Mouse (Mus musculus) midbrain, embryonic 13.5 days (tissue): ENCODE measurements around the gene Pdia2. TPM values are rescaled to one million over a fixed set of nuclear protein-coding genes. Genes with fewer than 3 reads are reported as not detected.

Experiments used
- ATAC-seq: fragments of 200-750 bp; cut with Nextera tagmentation; 2 replicates; pipeline ENCODE4 v1.8.0; 2017; ENCODE audit warnings: mild to moderate bottlenecking, moderate TSS enrichment, moderate library complexity
- H3K27ac ChIP-seq: fragments of 300-500 bp; sonication (generic); 2 replicates; pipeline ENCODE4 v1.5.1; 2015; ENCODE audit warnings: inconsistent platforms, mild to moderate bottlenecking, moderate library complexity
- H3K27me3 ChIP-seq: fragments of 300-500 bp; sonication (generic); 2 replicates; pipeline ENCODE4 v1.6.1; 2015; ENCODE audit warnings: mild to moderate bottlenecking, inconsistent platforms
- H3K36me3 ChIP-seq: fragments of 300-500 bp; sonication (generic); 2 replicates; pipeline ENCODE4 v1.6.1; 2015; ENCODE audit warnings: mild to moderate bottlenecking, inconsistent platforms
- H3K4me1 ChIP-seq: fragments of 300-500 bp; sonication (generic); replicated peaks from 2 replicates; pipeline ENCODE4 v1.6.1; 2015; ENCODE audit warnings: inconsistent platforms
- H3K4me2 ChIP-seq: fragments of 300-500 bp; sonication (generic); replicated peaks from 2 replicates; pipeline ENCODE4 v1.6.1; 2015; ENCODE audit warnings: moderate library complexity, mild to moderate bottlenecking, inconsistent platforms
- H3K4me3 ChIP-seq: fragments of 300-500 bp; sonication (generic); replicated peaks from 2 replicates; pipeline ENCODE4 v1.5.1; 2015; ENCODE audit warnings: mild to moderate bottlenecking, inconsistent platforms
- H3K9ac ChIP-seq: fragments of 300-500 bp; sonication (generic); replicated peaks from 2 replicates; pipeline ENCODE4 v1.6.1; 2015; ENCODE audit warnings: mild to moderate bottlenecking, inconsistent platforms
- H3K9me3 ChIP-seq: fragments of 300-500 bp; sonication (generic); 2 replicates; pipeline ENCODE4 v1.6.1; 2016; ENCODE audit warnings: mild to moderate bottlenecking, inconsistent platforms
- WGBS: fragments of 180-500 bp; shearing (Covaris S2); methylation state at CpG from one replicate; pipeline ENCODE4 v1.1.7; 2015; 5-methylcytosine and 5-hydroxymethylcytosine counted together
- polyA plus RNA-seq: library from polyadenylated mRNA; unstranded; fragments of >200 nt; fragmentation: Nextera tagmentation; extraction: Ambion mirVana; gene quantifications from 2 replicates; pipeline ENCODE4 v1.2.1, GENCODE M21; 2015

Gene Pdia2
- not detected in 2 replicates for polyA plus RNA-seq

DNA sequence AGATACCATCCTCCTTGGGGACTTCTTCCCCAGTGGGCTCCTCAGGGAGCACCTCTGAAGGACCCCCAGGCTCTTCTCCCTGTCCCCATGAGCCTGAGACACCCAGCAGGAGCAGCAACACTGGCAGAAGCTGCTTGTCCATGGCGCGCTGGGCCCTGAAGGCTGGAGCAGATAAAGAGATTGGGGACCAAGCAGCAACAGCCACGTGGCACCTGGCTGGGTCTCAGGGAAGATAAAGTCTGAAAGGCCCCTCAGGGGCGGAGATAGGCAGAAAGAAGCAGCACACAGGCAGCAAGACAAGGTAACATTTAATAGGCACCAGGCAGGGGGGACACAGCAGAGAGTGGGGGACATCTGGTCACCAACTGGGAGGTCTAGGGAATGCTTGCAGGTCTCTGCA, at the start of gene Pdia2:
Gene Pdia2 (minus strand): TSS at position 196 of the 400 bp plus-strand sequence.
- no peak within 1 kb of the TSS for H3K4me2 ChIP-seq

DNA sequence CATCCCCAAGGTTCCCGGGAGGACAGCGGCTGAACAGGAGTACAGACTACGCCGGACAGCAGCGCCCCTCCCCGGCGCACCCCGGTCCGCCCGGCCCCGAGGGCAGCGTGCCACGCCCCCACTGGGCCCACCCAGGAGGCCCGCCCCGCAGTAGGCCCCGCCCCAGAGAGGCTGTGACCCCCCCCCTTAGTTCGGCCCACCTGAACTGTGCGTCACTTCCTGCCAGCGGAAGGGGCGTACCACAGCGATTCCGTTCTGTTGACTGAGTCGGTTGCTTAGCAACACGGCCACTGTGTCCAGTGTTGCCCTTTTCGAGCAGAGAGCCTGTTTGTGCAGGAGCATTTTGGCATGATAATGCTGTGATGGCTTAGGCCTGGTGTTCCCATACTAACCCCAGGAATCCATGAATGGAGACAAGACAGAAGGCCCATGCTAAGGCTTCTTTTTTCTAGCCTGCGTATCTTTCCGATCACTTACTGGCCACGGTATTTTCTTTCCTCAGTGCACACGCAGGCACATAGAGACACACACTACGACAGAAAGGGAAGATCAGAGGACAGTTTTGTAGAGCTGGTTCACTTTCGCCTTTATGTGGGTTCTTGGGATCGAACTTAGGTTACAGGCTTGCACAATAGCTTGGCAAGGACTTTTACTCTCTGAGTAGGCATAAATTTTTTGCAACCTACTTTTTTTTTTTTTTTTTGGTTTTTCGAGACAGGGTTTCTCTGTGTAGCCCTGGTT, 45.4 kb upstream of the Pdia2 start, which contains the start of gene Fam234a:
Gene Fam234a (minus strand): TSS at position 142 of the 741 bp plus-strand sequence.
- peak within 1 kb of the TSS; percentile 84 for H3K4me2 ChIP-seq
- no peaks in the 10 kb centered on the region for H3K27me3 ChIP-seq
- peak; percentile 97 for ATAC-seq
- WGBS, result 7% methylated on average over 33 of the region's 33 CpGs
- peak within 1 kb of the TSS; percentile 75 for H3K4me3 ChIP-seq
- H3K36me3 ChIP-seq, result no peaks in the 10 kb centered on the region
- peak within 1 kb of the TSS; percentile 71 for H3K27ac ChIP-seq
- peak within 1 kb of the TSS; percentile 79 for H3K9ac ChIP-seq
- peaks cover 27% of the 10 kb centered on the region for H3K4me1 ChIP-seq
- H3K9me3 ChIP-seq, result no peaks in the 10 kb centered on the region

More for the DNA sequence above, at the start of gene Pdia2:
- no peak within 1 kb of the TSS for H3K9ac ChIP-seq
- peaks cover 28% of the 10 kb centered on the region for H3K4me1 ChIP-seq
- no peak for ATAC-seq
- H3K27me3 ChIP-seq, result peaks cover 54% of the 10 kb centered on the region
- H3K36me3 ChIP-seq, result peaks cover 44% of the 10 kb centered on the region
- WGBS, result 81% methylated on average over 4 of the region's 4 CpGs
- no peak within 1 kb of the TSS for H3K27ac ChIP-seq
- H3K4me3 ChIP-seq, result no peak within 1 kb of the TSS
- no peaks in the 10 kb centered on the region for H3K9me3 ChIP-seq

DNA sequence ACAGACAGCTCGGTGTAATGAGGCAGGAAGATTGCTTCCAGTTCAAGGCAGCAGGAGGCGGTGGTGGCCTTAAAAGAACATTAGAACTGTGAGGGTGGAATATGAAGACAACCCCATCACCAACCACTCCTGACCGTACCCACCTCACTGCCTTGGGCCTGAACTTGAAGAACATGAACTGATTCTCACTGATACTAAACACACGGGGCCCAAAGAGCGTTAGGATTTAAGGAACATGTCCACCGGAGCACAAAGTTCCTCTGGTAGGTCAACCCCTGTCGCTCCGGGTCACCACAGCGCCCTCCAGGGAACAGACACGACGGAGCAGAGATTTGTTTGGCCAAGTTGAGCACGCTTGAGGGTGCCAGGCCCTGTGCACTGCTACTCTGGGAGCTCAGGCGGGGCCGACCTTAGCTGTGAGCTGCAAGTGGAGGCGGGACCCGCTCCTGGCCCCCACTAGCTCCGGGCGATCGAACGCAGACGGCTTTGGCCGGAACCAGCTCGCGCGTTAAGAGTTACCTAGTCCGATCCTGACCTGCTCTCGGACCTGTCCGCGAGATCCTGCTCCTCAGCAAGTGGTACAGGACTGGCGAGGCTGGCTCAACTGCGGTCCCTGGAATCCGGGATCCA, 44.7 kb upstream of the Pdia2 start:
- peak overlapping the region; percentile 79 for H3K9ac ChIP-seq
- peak; percentile 96 for ATAC-seq
- H3K27ac ChIP-seq, result peak overlapping the region; percentile 69
- no peaks in the 10 kb centered on the region for H3K9me3 ChIP-seq
- peak overlapping the region; percentile 84 for H3K4me2 ChIP-seq
- H3K36me3 ChIP-seq, result no peaks in the 10 kb centered on the region
- no peaks in the 10 kb centered on the region for H3K27me3 ChIP-seq
- peak overlapping the region; percentile 75 for H3K4me3 ChIP-seq
- H3K4me1 ChIP-seq, result peaks cover 27% of the 10 kb centered on the region
- WGBS, result 1% methylated on average over 32 of the region's 32 CpGs

DNA sequence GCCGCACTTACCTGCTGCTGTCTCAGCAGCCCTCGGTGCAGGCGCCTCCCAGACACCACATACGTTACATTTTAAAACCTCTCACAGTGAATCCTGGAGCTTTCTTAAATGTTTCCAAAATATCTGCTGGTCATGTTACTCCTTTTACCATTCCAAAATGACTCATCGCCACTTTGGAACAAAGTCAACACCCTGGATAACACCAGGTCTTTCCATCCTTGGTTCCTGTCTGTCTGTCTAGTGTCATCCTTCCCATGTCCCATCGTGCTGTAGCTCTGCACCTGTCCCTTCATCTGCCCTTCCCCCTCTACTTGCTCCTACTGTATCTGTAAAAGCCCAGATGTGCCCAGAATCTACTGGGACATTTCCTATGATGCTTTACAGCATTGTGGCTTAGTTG, 42.1 kb upstream of the Pdia2 start:
- WGBS, result 84% methylated on average over 6 of the region's 6 CpGs
- Histone ChIP-seq H3K9me3 (no peaks in the 10 kb centered on the region), H3K36me3 (no peaks in the 10 kb centered on the region), H3K4me3 (no peak overlapping the region), H3K27me3 (no peaks in the 10 kb centered on the region), H3K27ac (no peak overlapping the region), H3K4me1 (peaks cover 27% of the 10 kb centered on the region), H3K4me2 (no peak overlapping the region), H3K9ac (no peak overlapping the region)
- ATAC-seq, result no peak

DNA sequence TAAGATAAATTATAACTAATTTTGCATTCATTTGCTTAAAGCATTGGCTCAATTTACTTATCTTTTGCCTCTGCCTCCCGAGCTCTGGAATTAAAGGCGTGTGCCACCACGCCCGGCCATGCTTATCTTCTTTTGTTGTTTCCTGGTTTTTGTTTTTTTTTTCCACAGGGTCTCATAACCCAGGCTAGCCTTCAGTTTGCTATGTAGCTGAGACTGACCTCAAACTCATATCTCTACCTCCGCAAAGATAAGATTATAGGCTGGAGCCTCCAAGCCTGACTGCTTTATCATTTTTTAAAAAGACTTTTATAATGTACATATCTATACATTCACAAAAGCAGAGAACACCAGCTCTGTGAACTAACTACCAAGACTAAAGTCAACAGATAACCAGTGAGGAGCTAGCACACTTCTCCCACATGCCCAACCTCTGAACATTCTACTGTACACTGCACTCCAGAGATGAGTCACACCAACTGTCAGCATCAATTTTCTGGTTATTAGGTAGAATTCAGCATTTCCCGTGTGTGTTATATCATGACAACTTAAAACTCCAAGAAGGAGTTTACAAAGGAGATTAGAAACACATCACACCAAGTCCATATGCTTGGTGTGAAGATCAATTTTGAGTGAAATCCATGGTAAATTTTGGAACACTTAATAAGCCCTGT, 41.4 kb upstream of the Pdia2 start:
- ATAC-seq, result no peak
- Histone ChIP-seq H3K4me2 (no peak overlapping the region), H3K36me3 (no peaks in the 10 kb centered on the region), H3K27ac (no peak overlapping the region), H3K4me1 (peaks cover 30% of the 10 kb centered on the region), H3K9me3 (no peaks in the 10 kb centered on the region), H3K27me3 (no peaks in the 10 kb centered on the region), H3K4me3 (no peak overlapping the region), H3K9ac (no peak overlapping the region)
- WGBS, result 82% methylated on average over 6 of the region's 6 CpGs

DNA sequence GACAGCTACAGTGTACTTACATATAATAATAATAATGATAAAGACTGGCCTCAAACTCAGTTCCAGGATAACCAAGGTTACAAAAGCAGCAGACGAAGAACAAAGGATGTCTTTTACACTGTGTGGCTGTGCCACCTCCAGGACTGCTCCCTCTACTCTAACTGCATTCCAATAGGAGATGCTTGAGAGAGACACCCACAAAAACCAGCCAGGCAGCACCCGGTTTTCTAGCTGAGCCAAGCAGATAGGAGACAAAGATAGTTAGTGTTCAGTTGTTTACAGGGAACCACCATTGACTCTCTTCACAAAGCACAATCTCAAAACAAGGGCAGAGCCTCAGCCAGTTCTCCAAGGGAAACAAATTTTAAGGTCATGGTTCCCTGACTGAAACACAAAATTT, 40.7 kb upstream of the Pdia2 start:
- H3K36me3 ChIP-seq, result no peaks in the 10 kb centered on the region
- H3K27ac ChIP-seq, result no peak overlapping the region
- no peaks in the 10 kb centered on the region for H3K27me3 ChIP-seq
- no peak overlapping the region for H3K4me2 ChIP-seq
- peaks cover 26% of the 10 kb centered on the region for H3K4me1 ChIP-seq
- ATAC-seq, result no peak
- H3K9ac ChIP-seq, result no peak overlapping the region
- no peak overlapping the region for H3K4me3 ChIP-seq
- 73% methylated on average over 2 of the region's 2 CpGs for WGBS
- H3K9me3 ChIP-seq, result no peaks in the 10 kb centered on the region

DNA sequence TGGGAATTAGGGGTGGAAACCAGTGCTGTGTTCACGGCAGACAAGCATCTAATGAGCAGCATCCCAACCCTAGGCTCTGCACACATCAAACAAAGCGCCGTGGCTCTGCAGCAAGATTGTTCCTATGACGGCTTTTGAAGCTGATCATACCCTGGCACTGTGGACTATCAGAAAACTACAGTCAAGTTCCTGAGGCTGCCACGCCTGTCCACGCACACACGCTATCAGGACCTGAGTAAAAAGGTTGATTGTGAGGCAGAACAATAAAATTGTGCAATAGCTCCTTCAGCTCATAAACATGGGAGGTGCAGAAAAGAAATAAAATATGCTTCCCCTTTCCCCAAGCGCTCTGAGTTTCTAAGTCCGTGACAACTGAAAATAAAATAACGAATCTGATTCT, 38.8 kb upstream of the Pdia2 start:
- 0 out of 2 replicates have a peak, but pooled peaks cover 4% of the 10 kb centered on the region for H3K36me3 ChIP-seq
- H3K4me1 ChIP-seq, result peaks cover 13% of the 10 kb centered on the region
- H3K4me3 ChIP-seq, result no peak overlapping the region
- no peak overlapping the region for H3K27ac ChIP-seq
- 93% methylated on average over 10 of the region's 10 CpGs for WGBS
- H3K27me3 ChIP-seq, result no peaks in the 10 kb centered on the region
- no peaks in the 10 kb centered on the region for H3K9me3 ChIP-seq
- no peak for ATAC-seq
- H3K9ac ChIP-seq, result no peak overlapping the region
- H3K4me2 ChIP-seq, result no peak overlapping the region

DNA sequence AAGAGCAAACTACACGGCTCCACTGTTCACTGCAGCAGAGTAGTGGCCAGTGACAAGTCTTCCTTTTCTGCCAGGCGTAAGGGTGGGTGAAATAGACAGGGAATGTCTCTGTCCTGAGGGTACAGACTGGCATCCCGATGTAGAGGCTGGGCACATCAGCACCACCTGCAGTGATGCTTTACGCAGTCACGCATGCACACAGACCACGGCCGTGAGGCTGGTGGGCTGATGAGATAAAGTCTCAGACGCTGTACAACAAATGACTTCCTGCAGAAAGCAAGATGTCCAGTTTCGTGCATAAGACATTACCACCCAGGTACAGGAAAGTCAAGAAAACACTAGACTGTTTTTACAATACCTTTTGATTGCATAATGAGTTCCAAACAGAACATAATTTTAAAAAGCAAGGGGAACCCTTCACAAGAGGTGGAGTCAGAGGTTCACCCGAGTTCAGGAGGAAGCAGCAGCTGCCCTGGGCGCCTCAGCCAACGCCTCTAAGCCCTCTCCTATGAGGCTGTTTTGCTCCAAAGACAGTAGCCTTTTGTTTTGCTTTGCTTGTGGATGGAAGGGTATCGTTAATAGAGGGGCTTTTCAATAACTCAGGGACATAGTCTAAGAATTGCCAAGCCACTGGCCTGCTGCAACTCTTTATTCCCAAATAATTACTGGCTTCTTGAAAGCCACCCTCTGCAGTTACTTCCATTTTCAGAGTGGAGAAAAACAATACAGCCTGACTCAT, 36.4 kb upstream of the Pdia2 start:
- Histone ChIP-seq H3K4me2 (no peak overlapping the region), H3K36me3 (0 out of 2 replicates have a peak, but pooled peaks cover 5% of the 10 kb centered on the region), H3K9me3 (no peaks in the 10 kb centered on the region), H3K4me3 (no peak overlapping the region), H3K9ac (no peak overlapping the region), H3K4me1 (0 out of 2 replicates have a peak, but pooled peaks cover 3% of the 10 kb centered on the region), H3K27me3 (no peaks in the 10 kb centered on the region), H3K27ac (peak overlapping the region; percentile 57)
- no peak for ATAC-seq
- WGBS, result 69% methylated on average over 13 of the region's 13 CpGs

DNA sequence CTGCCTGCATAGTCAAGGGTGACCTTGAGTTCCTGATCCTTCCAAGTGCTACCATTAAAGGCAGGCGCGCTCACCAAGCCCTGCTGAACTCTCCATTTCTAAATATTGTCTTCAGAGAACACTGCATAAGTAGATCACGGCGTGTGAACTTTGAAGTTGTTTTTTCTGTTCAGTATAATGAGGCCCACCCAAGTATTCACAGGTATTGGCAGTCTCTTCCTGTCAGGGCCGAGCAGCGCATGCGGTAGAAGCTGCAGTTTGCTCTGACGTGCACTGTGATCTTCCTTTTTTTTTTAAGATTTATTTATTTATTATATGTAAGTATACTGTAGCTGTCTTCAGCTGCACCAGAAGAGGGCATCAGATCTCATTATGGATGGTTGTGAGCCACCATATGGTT, 35.5 kb upstream of the Pdia2 start:
- Histone ChIP-seq H3K27ac (no peak overlapping the region), H3K4me3 (no peak overlapping the region), H3K27me3 (no peaks in the 10 kb centered on the region), H3K9ac (no peak overlapping the region), H3K4me1 (0 out of 2 replicates have a peak, but pooled peaks cover 3% of the 10 kb centered on the region), H3K4me2 (no peak overlapping the region), H3K36me3 (0 out of 2 replicates have a peak, but pooled peaks cover 5% of the 10 kb centered on the region), H3K9me3 (no peaks in the 10 kb centered on the region)
- no peak for ATAC-seq
- WGBS, result 93% methylated on average over 8 of the region's 8 CpGs

DNA sequence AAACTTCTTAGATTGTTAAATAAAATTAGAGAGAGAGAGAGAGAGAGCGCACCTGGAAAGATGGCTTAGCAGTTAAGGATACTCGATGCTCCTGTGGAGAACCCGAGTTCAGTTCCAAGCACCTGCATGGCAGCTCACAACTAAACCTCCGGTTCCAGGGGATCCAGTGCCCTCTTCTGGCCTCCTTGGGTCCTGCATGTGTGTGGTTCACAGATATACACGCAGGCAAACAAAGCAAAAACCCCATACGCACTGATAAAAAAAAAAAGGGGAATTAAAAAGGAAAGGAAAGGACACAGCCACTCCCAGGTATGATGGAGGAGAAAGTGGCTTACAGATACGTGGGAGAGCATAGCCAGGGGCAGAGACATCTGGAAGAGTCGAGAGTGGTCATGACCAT, 34.0 kb upstream of the Pdia2 start:
- H3K27ac ChIP-seq, result no peak overlapping the region
- no peaks in the 10 kb centered on the region for H3K27me3 ChIP-seq
- H3K4me1 ChIP-seq, result 0 out of 2 replicates have a peak, but pooled peaks cover 3% of the 10 kb centered on the region
- H3K4me2 ChIP-seq, result no peak overlapping the region
- no peak for ATAC-seq
- no peak overlapping the region for H3K9ac ChIP-seq
- 70% methylated on average over 8 of the region's 8 CpGs for WGBS
- H3K4me3 ChIP-seq, result no peak overlapping the region
- 0 out of 2 replicates have a peak, but pooled peaks cover 5% of the 10 kb centered on the region for H3K36me3 ChIP-seq
- no peaks in the 10 kb centered on the region for H3K9me3 ChIP-seq

DNA sequence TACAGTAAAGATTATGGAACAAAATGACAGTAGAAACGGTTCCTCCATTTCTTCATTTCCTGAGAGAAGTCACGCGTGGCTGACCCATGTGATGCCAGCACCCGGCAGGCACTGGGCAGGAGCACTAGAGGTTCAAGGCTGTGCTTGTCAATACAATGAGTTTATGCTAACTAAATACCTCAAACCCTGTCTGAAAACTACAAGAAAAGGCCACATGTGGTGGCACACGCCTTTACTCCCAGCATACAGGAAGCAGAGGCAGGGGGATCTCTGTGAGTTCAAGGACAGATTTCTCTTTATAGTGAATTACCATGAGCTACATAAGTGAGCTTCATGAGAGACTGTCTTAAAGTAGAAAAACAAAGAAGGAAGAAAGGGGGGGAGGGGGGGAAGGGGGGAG, 32.3 kb upstream of the Pdia2 start:
- ATAC-seq, result no peak
- WGBS, result 87% methylated on average over 5 of the region's 5 CpGs
- Histone ChIP-seq H3K27ac (no peak overlapping the region), H3K9me3 (no peaks in the 10 kb centered on the region), H3K4me1 (0 out of 2 replicates have a peak, but pooled peaks cover 3% of the 10 kb centered on the region), H3K9ac (no peak overlapping the region), H3K36me3 (0 out of 2 replicates have a peak, but pooled peaks cover 5% of the 10 kb centered on the region), H3K4me3 (no peak overlapping the region), H3K4me2 (no peak overlapping the region), H3K27me3 (no peaks in the 10 kb centered on the region)
